Mouse (Mus musculus) forebrain, postnatal 0 days (tissue): Measurements from ENCODE around the gene Ftl1-ps1. TPM values are rescaled to one million over a fixed set of nuclear protein-coding genes. Genes with fewer than 3 reads are reported as not detected.

Experiments
- ATAC-seq: fragments of 200-750 bp; cut with Nextera tagmentation; 2 replicates; pipeline ENCODE4 v1.8.0; 2017; ENCODE audit warnings: mild to moderate bottlenecking, moderate library complexity
- DNase-seq: peaks from one replicate; pipeline ENCODE4 v3.0.0-alpha.2; 2015
- H3K27ac ChIP-seq: fragments of 300-500 bp; sonication (generic); 2 replicates; pipeline ENCODE4 v1.5.1; 2014; ENCODE audit warnings: low read depth, mild to moderate bottlenecking, antibody characterized with exemption, low read length, moderate library complexity, mixed read lengths
- H3K27me3 ChIP-seq: fragments of 300-500 bp; sonication (generic); 2 replicates; pipeline ENCODE4 v1.6.1; 2014; ENCODE audit warnings: mild to moderate bottlenecking, low read length, mixed read lengths; ENCODE audit not compliant: insufficient read depth
- H3K36me3 ChIP-seq: fragments of 300-500 bp; sonication (generic); 2 replicates; pipeline ENCODE4 v1.6.1; 2014; ENCODE audit warnings: mild to moderate bottlenecking, moderate library complexity; ENCODE audit not compliant: insufficient read depth
- H3K4me1 ChIP-seq: fragments of 300-500 bp; sonication (generic); 2 replicates; pipeline ENCODE4 v1.6.1; 2014; ENCODE audit warnings: antibody characterized with exemption; ENCODE audit not compliant: insufficient read depth
- H3K4me2 ChIP-seq: fragments of 300-500 bp; sonication (generic); 2 replicates; pipeline ENCODE4 v1.6.1; 2014; ENCODE audit warnings: low read depth, mild to moderate bottlenecking, moderate library complexity
- H3K4me3 ChIP-seq: fragments of 300-500 bp; sonication (generic); 2 replicates; pipeline ENCODE4 v1.5.1; 2014; ENCODE audit warnings: low read depth, low read length, mixed read lengths
- H3K9ac ChIP-seq: fragments of 300-500 bp; sonication (generic); 2 replicates; pipeline ENCODE4 v1.6.1; 2014; ENCODE audit warnings: mild to moderate bottlenecking
- H3K9me3 ChIP-seq: fragments of 300-500 bp; sonication (generic); 2 replicates; pipeline ENCODE4 v1.6.1; 2016; ENCODE audit warnings: low read length
- CTCF ChIP-seq: sonication (generic); IDR thresholded peaks from 2 replicates; pipeline ENCODE4 v1.5.1; 2016; ENCODE audit warnings: antibody characterized with exemption, control low read depth, low read depth
- WGBS: fragments of 180-500 bp; shearing (Covaris S2); extraction: QIAGEN DNeasy Blood & Tissue Kit; methylation state at CpG from one replicate; pipeline ENCODE4 v1.1.7; 2014; 5-methylcytosine and 5-hydroxymethylcytosine counted together
- microRNA counts: library from miRNA; unstranded; fragments of <30 nt; microRNA quantifications from one replicate; lab custom pipeline; 2015
- microRNA-seq, 2 experiments: library from miRNA; unstranded; fragments of <30 nt; microRNA quantifications; one replicate each; pipeline ENCODE4; 2016
- polyA plus RNA-seq: library from polyadenylated mRNA; unstranded; fragments of >200 nt; fragmentation: Nextera tagmentation; extraction: Ambion mirVana; gene quantifications from 2 replicates; pipeline ENCODE4 v1.2.1, GENCODE M21; 2015
- total RNA-seq: library from RNA; depleted of rRNA; stranded (reverse); fragments of >200 nt; gene quantifications from 2 replicates; pipeline ENCODE4 v1.2.3, GENCODE M21; 2014; rRNA removed

Ftl1-ps1 gene
- total and polyA plus RNA-seq, 2 experiments from 2014 or later = 68.3 to 92.1 TPM

- H3K4me3 ChIP-seq = no peak overlapping the region
- no peaks in the 10 kb centered on the region for H3K9me3 ChIP-seq
- H3K27me3 ChIP-seq = no peaks in the 10 kb centered on the region
- no peak overlapping the region for H3K27ac ChIP-seq
- ATAC-seq = peak; percentile 66
- 50% methylated on average over 10 of the region's 10 CpGs for WGBS
- 0 out of 2 replicates have a peak, but pooled peaks cover 4% of the 10 kb centered on the region for H3K36me3 ChIP-seq
- TF ChIP-seq CTCF = no peak
- H3K9ac ChIP-seq = no peak overlapping the region
- DNase-seq = no peak
- 0 out of 2 replicates have a peak, but pooled peaks cover 6% of the 10 kb centered on the region for H3K4me1 ChIP-seq
- H3K4me2 ChIP-seq = no peak overlapping the region
Measured at GRCm38 (mm10) chr13:74381533-74382276, 17.8 kb upstream of the Ftl1-ps1 start.

GRCm38 (mm10) chr13:74382289-74382688 lies 17.2 kb upstream of the Ftl1-ps1 start:
- no peaks in the 10 kb centered on the region for H3K27me3 ChIP-seq
- no peak overlapping the region for H3K4me2 ChIP-seq
- no peaks in the 10 kb centered on the region for H3K36me3 ChIP-seq
- 12% methylated on average over 3 of the region's 3 CpGs for WGBS
- no peak for TF ChIP-seq CTCF
- H3K4me3 ChIP-seq = no peak overlapping the region
- no peak overlapping the region for H3K9ac ChIP-seq
- H3K27ac ChIP-seq = no peak overlapping the region
- H3K4me1 ChIP-seq = 0 out of 2 replicates have a peak, but pooled peaks cover 6% of the 10 kb centered on the region
- no peaks in the 10 kb centered on the region for H3K9me3 ChIP-seq
- ATAC-seq (peak; percentile 12; the same call in 1 of the 2 replicates), DNase-seq (no peak)

- peak overlapping the region; percentile 69 for H3K9ac ChIP-seq
- no peaks in the 10 kb centered on the region for H3K36me3 ChIP-seq
- H3K27me3 ChIP-seq = no peaks in the 10 kb centered on the region
- H3K4me1 ChIP-seq = peaks cover 6% of the 10 kb centered on the region; the same call in 1 of the 2 replicates
- peak overlapping the region; percentile 62 for H3K4me2 ChIP-seq
- H3K4me3 ChIP-seq = peak overlapping the region; percentile 74
- DNase-seq = no peak
- H3K27ac ChIP-seq = no peak overlapping the region
- peak; percentile 48 for TF ChIP-seq CTCF
- ATAC-seq = 0 out of 2 replicates have a peak, but pooled peaks have one; percentile 1
- 67% methylated on average over 6 of the region's 6 CpGs for WGBS
- H3K9me3 ChIP-seq = no peaks in the 10 kb centered on the region
Measured at GRCm38 (mm10) chr13:74389730-74390129, 9.8 kb upstream of the Ftl1-ps1 start.

GRCm38 (mm10) chr13:74390371-74390990 lies 9.0 kb upstream of the Ftl1-ps1 start, which contains the start of gene Zfp72:
TSS of gene Zfp72 (minus strand) at chr13:74390836.
- DNase-seq (peak; percentile 92), ATAC-seq (peak; percentile 98)
- peak within 1 kb of the TSS; percentile 62 for H3K4me2 ChIP-seq
- H3K4me1 ChIP-seq = peaks cover 6% of the 10 kb centered on the region; the same call in 1 of the 2 replicates
- H3K9ac ChIP-seq = peak within 1 kb of the TSS; percentile 69
- no peak for TF ChIP-seq CTCF
- no peaks in the 10 kb centered on the region for H3K36me3 ChIP-seq
- H3K4me3 ChIP-seq = peak within 1 kb of the TSS; percentile 74
- H3K27ac ChIP-seq = peak within 1 kb of the TSS; percentile 60
- H3K9me3 ChIP-seq = no peaks in the 10 kb centered on the region
- under 1% methylated on average over 14 of the region's 14 CpGs for WGBS
- no peaks in the 10 kb centered on the region for H3K27me3 ChIP-seq

- H3K36me3 ChIP-seq = no peaks in the 10 kb centered on the region
- peaks cover 6% of the 10 kb centered on the region; the same call in 1 of the 2 replicates for H3K4me1 ChIP-seq
- no peak overlapping the region for H3K4me2 ChIP-seq
- no peak overlapping the region for H3K9ac ChIP-seq
- DNase-seq (no peak), ATAC-seq (no peak)
- no peak overlapping the region for H3K4me3 ChIP-seq
- 66% methylated on average over 2 of the region's 2 CpGs for WGBS
- TF ChIP-seq CTCF = no peak
- no peaks in the 10 kb centered on the region for H3K9me3 ChIP-seq
- H3K27ac ChIP-seq = no peak overlapping the region
- H3K27me3 ChIP-seq = no peaks in the 10 kb centered on the region
Measured at GRCm38 (mm10) chr13:74391156-74391555, 8.3 kb upstream of the Ftl1-ps1 start.

GRCm38 (mm10) chr13:74439895-74440294 lies 40.4 kb downstream of the Ftl1-ps1 start:
- 33% methylated on average over 19 of the region's 19 CpGs for WGBS
- no peaks in the 10 kb centered on the region for H3K27me3 ChIP-seq
- H3K9ac ChIP-seq = no peak overlapping the region
- H3K27ac ChIP-seq = no peak overlapping the region
- no peak for TF ChIP-seq CTCF
- no peak for DNase-seq
- H3K36me3 ChIP-seq = peaks cover 3% of the 10 kb centered on the region
- H3K9me3 ChIP-seq = peaks cover 28% of the 10 kb centered on the region
- H3K4me2 ChIP-seq = no peak overlapping the region
- no peak for ATAC-seq
- no peaks in the 10 kb centered on the region for H3K4me1 ChIP-seq
- no peak overlapping the region for H3K4me3 ChIP-seq

MicroRNA genes within 50 kb of the gene (microRNA counts, 519-probe panel; counts per million panel counts)
- microRNA mmu-miR-692 (lab: Ali Mortazavi, UCI) = not detected

Small RNA genes within 50 kb of the gene (microRNA-seq; reads per million reads assigned to microRNA genes)
- 0 reads per million in 2 experiments for gene Mir692-3

Other genes starting within 250 kb of the Ftl1-ps1 start
- gene Exoc3, start 191.0 kb upstream of the Ftl1-ps1 start, total RNA-seq = 87.0 and 88.5 TPM in 2 replicates
- 88.1 and 98.5 TPM in 2 replicates for gene Exoc3, start 191.0 kb upstream of the Ftl1-ps1 start, polyA plus RNA-seq
- 2.1 and 2.9 TPM in 2 replicates for gene Ahrr, start 107.4 kb upstream of the Ftl1-ps1 start, total RNA-seq
- 0.64 and 0.80 TPM in 2 replicates for gene Ahrr, start 107.4 kb upstream of the Ftl1-ps1 start, polyA plus RNA-seq
- gene Pdcd6, start 82.1 kb upstream of the Ftl1-ps1 start, total RNA-seq = 97.7 and 127 TPM in 2 replicates
- 143 TPM in 2 replicates for gene Pdcd6, start 82.1 kb upstream of the Ftl1-ps1 start, polyA plus RNA-seq
- 91.5 and 166 TPM in 2 replicates for gene Sdha, start 49.4 kb upstream of the Ftl1-ps1 start, total RNA-seq
- 157 and 179 TPM in 2 replicates for gene Sdha, start 49.4 kb upstream of the Ftl1-ps1 start, polyA plus RNA-seq
- gene Ccdc127, start 49.4 kb upstream of the Ftl1-ps1 start, total RNA-seq = 22.2 and 34.2 TPM in 2 replicates
- 35.1 and 39.8 TPM in 2 replicates for gene Ccdc127, start 49.4 kb upstream of the Ftl1-ps1 start, polyA plus RNA-seq
- not detected in 2 replicates for gene Lrrc14b, start 35.7 kb upstream of the Ftl1-ps1 start, total RNA-seq
- gene Lrrc14b, start 35.7 kb upstream of the Ftl1-ps1 start, polyA plus RNA-seq = not detected in 2 replicates
- gene Zfp72, start 8.9 kb upstream of the Ftl1-ps1 start, total RNA-seq = 7.1 and 10.1 TPM in 2 replicates
- 2.5 and 5.3 TPM in 2 replicates for gene Zfp72, start 8.9 kb upstream of the Ftl1-ps1 start, polyA plus RNA-seq
- 7.0 and 13.5 TPM in 2 replicates for gene Zfp825, start 94.3 kb downstream of the Ftl1-ps1 start, total RNA-seq
- 7.8 and 10.8 TPM in 2 replicates for gene Zfp825, start 94.3 kb downstream of the Ftl1-ps1 start, polyA plus RNA-seq
- 6.0 and 6.2 TPM in 2 replicates for gene Erap1, start 239.9 kb downstream of the Ftl1-ps1 start, total RNA-seq
- 3.9 and 5.6 TPM in 2 replicates for gene Erap1, start 239.9 kb downstream of the Ftl1-ps1 start, polyA plus RNA-seq